Mouse (Mus musculus) lung, adult 10 weeks (tissue): ENCODE measurements around the gene Acaa1a. TPM values are rescaled to one million over a fixed set of nuclear protein-coding genes. Genes with fewer than 3 reads are reported as not detected.

Source experiments
- polyA plus RNA-seq: library from polyadenylated mRNA; stranded (reverse); fragments of 350-450 nt; fragmentation: Illumina TruSeq; extraction: RNeasy Lipid Tissue Mini Kit (QIAGEN cat#74804); gene quantifications from one replicate; pipeline ENCODE4 v1.2.3, GENCODE M21; 2014; ENCODE audit warnings: low read depth, low replicate concordance; ENCODE audit not compliant: insufficient read depth

Acaa1a gene
- polyA plus RNA-seq, result 104 TPM

GRCm38 (mm10) chr9:119339558-119340211 is at the start of gene Acaa1a:
Gene Acaa1a (plus strand): TSS chr9:119339676.

GRCm38 (mm10) chr9:119322289-119323259 is 16.9 kb upstream of the Acaa1a start, which contains the start of gene Oxsr1:
Gene Oxsr1 (minus strand): TSS chr9:119322427.

DNA sequence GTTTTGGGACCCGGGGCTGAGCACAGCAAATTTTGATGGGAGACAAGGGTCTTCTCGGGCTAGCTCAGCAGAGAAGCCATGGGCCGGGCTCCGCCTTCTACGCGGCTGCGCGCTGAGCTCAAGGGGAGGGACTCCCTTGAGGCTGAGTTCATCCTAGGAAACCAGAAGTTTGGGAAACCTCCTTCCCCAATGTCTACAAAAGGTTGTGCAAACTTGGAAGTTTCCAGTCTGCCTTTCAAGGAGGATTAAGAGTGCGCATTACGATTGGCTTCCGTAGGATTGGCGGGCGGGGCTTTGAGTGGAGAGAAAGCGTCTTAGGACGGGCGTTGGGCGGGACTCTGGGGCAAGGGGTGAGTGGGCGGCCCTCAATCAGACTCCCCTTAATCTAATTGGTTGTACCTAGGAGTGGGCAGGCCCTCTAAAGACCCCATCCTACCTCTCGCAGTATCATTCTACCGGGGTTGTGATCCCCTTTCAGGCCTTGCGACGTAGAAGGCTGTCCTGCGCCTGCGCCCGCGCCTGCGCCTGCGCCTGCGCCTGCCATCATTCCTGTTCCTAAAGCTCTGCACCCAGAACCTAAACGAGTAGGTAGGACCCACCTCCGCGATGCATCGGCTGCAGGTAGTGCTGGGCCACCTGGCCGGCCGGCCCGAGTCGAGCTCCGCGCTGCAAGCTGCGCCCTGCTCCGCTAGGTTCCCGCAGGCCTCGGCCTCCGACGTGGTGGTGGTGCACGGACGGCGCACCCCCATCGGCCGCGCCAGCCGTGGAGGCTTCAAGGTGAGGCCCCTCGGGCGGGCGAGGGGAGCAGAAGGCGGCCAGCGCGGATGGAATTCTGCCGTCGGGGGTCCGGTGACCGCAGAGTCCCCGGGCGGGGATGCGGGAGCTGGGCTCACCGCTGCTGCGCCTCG is 1.7 kb downstream of the Acaa1a start, which contains the start of gene Myd88:
Gene Myd88 (minus strand): TSS at position 503 of the 908 bp plus-strand sequence.

DNA sequence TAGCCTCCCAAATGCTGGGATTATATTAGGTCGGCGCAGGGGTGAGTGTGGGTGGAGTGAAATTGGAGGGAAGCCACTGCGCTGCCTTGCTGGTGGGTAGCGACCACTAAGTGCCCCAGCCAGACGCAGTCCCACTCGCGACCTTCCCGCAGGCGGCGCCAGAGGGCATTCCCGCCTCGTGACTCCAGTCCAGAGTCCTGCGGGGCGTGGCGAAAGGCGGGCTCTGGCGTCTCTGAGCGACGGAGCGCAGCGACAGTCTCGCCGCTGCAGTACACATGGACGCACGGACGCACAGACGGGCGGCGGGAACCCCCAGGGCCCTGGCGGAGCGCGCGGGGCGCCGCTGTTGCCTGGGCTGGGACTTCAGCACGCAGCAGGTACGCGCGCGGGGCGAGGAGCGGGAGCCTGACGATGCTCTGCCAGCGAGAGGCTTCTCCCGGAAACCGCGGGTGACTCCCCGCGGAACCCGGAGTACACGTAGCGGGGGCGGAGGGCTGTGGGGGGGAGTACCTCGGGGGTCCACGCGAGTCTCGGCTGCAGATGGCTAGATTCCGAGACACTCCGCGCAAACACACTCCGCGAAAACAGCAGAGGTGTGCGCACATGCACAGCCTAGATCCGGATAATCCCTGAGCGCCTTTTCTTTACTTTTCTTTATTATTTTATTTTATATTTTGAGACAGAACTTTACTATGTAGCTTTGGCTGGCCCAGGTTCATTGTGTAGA is 18.0 kb downstream of the Acaa1a start, which contains the start of gene Xylb:
Gene Xylb (plus strand): TSS at position 51 of the 727 bp plus-strand sequence.

DNA sequence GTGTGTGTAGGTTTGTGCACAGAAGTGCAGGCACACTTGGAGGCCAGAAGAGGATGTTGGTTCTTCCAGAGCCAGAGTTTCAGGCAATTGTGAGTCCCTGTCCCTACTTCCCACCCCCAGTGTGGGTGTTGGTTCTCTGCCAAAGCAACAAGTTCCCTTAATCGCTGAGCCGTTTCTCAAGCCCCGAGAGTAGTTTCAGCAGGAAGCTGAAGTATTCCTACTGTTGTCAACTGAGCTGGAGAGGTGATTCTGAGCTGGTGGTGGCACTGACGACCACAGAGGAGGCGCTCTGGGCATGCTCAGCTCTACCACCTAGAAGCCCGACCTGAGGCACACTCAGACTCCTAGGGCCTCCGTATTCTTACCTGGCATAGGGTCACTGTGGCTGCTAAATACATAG is 25.8 kb downstream of the Acaa1a start, which contains the start of gene Slc22a14:
Gene Slc22a14 (minus strand): TSS at position 270 of the 400 bp plus-strand sequence.

Other genes with a start within 250 kb of the Acaa1a start
- 6.0 TPM for gene Plcd1, start 246.2 kb upstream of the Acaa1a start, polyA plus RNA-seq
- 2.2 TPM for gene Dlec1, start 237.2 kb upstream of the Acaa1a start, polyA plus RNA-seq
- 11.7 TPM for gene Acaa1b, start 182.6 kb upstream of the Acaa1a start, polyA plus RNA-seq
- not detected for gene Gm47289, start 180.5 kb upstream of the Acaa1a start, polyA plus RNA-seq
- gene Slc22a13, start 130.6 kb upstream of the Acaa1a start, polyA plus RNA-seq, result not detected
- gene Oxsr1, start 17.2 kb upstream of the Acaa1a start, polyA plus RNA-seq, result 17.2 TPM
- 35.8 TPM for gene Myd88, start 1.7 kb downstream of the Acaa1a start, polyA plus RNA-seq
- 1.7 TPM for gene Xylb, start 17.7 kb downstream of the Acaa1a start, polyA plus RNA-seq
- gene Slc22a14, start 25.9 kb downstream of the Acaa1a start, polyA plus RNA-seq, result 1.2 TPM
- 1.6 TPM for gene Acvr2b, start 62.4 kb downstream of the Acaa1a start, polyA plus RNA-seq
- 4.7 TPM for gene Exog, start 105.3 kb downstream of the Acaa1a start, polyA plus RNA-seq
- gene Scn5a, start 239.3 kb downstream of the Acaa1a start, polyA plus RNA-seq, result 1.1 TPM